Mouse (Mus musculus): ENCODE results near the gene Smad3.

- TF ChIP-seq CTCF (conservative IDR thresholded peaks at IDR 0.05; ENCODE audit: insufficient read depth, insufficient read length, low read depth, low read length), result no peak
- TF ChIP-seq POLR2A (IDR thresholded peaks at IDR 0.05; ENCODE audit: low read depth, low read length), result no peak
Observed at GRCm38 (mm10) chr9:63706152-63706733, 51.6 kb downstream of the Smad3 start.
